Mouse (Mus musculus) 416B (cell line): ENCODE results near the gene Gnat1.

Experiments used
- DNase-seq: peaks from one replicate; pipeline ENCODE4 v3.0.0; 2011; ENCODE audit warnings: low read depth

The Gnat1 gene

GRCm38 (mm10) chr9:107679501-107679900 is at the start of gene Gnat1:
Gene Gnat1, minus strand, starts transcription at chr9:107679712.
- DNase-seq = no peak

DNA sequence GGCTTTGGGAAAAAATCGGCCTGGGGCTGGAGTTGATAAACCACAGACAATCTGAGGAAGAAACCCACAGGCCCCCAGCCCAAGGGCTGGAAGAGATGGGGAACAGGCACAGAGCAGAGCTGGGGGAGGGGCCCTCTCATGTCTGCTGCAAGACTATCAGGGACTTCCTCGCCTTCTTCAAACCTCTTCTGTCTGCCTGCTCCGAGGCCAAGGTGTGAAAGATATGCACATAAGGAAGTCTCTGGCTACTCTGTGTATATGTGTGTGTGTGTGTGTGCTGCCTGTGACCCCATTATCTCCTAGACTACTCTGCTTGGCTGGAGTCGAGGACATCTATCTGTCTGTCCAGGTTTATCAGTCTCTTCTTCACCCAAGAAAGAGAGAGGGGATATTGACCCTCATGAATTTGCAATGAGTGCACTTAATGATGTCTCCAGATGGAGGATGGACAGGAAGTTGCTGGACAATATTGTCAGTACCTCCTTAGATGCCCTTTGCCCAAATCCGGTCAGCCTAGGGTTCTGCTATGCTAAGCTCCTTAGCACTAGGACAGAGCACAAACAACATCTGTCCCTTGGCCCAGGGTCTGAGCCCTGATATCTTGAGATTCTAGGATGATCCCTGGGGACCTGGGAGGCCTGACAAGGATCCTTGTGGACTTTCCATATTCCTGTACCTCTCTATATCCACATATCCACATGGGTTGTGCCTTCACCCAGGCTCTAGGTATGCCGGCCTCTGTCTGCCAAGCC is 49.6 kb upstream of the Gnat1 start:
- DNase-seq = no peak

DNA sequence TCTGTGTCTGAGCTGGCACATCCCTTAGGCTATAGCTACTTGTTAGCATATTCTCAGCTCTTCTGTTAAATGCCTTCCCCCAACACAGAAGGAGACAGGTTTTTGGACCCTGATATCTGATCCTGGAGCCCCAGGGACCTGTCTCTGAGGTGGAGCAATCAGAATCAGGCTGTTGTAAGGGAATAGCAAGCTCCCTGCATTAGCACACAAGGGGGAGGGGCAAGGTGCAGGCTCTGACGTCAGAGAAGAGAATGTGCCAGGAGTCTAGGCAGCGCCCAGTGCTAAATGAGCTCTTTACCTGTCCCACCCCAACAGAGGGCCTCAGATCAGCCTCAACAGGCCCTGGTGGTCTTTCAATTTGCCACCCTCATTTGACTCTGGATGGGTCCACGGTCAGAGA is 47.5 kb upstream of the Gnat1 start:
- DNase-seq = no peak

- peak; percentile 96 for DNase-seq
Observed at GRCm38 (mm10) chr9:107724796-107725195, 45.3 kb upstream of the Gnat1 start.

DNA sequence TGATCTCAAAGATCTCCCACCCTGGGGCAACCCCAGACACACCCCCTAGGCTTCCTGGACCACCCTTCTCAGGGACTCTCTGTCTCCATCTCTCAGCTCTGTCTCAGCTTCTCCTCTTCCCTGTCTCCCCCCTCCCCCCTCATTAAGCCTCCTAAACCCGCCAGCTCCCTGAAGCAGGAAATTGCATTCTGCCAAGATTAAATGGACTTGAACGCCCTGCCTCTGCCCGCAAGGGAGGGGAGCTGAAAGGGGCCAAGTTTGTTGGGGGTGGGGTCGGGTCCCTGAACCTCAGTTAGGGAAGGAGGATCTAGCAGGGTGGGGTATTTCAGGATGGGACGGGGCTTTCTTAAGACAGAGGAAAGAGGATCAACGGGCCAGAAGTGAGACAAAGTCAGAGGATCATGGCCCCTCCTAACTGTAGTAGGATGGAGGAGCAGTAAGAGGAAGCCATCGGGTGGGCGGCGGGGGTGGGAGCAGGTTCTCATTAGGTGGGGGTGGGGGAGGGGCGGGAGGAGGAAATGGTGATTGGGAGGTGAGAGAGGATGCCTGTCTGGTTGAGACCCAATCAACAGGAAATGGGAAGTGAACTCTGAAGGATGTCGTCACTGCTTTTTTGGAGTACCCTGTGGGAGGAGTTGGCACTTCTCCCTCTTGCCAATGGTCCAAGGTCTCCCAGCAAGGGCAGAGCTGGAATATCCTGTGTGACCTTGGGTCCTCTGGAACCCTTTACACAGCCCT is 44.5 kb upstream of the Gnat1 start:
- DNase-seq = peak; percentile 69

- no peak for DNase-seq
Observed at GRCm38 (mm10) chr9:107723292-107723691, 43.8 kb upstream of the Gnat1 start.

DNA sequence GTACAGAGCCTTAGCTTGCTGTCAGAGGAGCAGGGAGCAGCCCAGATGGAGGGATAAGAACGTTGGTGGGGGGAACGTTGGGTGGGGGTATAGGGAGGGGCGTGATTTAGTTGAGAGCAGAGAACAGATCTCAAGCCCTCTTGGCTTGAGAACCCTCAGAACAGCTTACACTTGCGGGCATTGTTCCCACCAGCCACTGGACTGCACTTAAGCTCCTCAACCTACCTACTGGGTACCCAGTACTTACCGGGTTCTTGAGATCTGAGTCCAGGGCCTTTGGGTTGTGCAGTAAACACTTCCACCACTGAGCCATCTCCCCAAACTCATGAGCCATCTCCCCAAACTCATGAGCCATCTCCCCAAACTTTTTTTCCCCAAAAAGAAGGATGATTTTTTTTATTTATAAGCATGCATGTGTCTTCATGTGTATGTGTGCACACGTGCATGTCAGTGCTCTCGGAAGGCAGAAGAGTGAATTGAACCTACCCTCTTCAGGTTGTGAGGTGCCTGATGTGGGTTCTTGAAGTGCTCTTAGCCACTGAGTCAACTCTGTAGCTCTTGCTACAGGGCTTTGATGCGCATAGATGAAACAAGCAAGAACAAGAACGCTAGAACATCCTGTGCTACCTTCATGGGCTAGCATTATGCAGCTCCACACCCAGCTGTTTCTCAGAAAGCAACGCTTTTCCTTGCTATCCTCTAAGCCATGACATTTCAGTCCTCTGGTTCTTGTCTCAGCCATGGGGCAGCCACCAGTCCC is 39.4 kb upstream of the Gnat1 start:
- no peak for DNase-seq

GRCm38 (mm10) chr9:107716951-107717350 is 37.4 kb upstream of the Gnat1 start:
- DNase-seq = no peak

- DNase-seq = no peak
Observed at GRCm38 (mm10) chr9:107715632-107716031, 36.1 kb upstream of the Gnat1 start.

DNA sequence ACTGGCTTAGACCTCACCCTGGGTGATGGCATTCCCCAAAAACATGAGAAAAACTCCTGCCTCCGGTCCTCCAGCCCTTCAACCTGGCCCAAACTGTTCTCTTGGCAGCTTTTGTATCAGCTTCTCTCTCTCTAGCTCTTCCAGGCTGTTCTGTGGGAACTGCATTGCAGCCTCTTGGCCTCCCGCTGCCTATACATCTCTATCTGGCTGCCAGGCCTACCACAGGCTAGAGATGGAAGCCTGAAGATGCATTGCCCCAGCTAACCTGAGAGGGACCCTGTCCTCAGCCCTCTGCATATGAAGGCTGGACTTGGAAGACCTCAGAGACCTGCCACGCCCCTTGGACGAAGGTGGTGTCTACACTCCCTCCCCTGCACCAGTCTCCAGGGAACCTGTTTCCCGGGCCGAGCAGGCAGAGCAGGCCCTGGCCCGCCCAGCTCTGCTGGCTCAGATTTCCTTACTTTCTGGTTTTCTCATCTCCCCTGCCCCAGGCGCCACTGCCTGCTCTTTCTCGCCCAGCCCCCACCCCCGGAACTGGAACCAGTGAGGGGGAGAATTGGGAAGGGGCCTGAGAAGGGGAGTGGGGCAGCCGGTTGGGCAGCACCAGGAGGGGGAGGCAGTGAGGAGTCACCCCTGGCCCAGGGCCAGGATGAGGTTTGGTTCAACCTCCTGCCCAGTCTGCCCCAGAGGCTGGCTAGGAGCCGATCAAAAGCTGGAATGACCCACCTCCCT is 34.9 kb upstream of the Gnat1 start:
- peak; percentile 46 for DNase-seq

DNA sequence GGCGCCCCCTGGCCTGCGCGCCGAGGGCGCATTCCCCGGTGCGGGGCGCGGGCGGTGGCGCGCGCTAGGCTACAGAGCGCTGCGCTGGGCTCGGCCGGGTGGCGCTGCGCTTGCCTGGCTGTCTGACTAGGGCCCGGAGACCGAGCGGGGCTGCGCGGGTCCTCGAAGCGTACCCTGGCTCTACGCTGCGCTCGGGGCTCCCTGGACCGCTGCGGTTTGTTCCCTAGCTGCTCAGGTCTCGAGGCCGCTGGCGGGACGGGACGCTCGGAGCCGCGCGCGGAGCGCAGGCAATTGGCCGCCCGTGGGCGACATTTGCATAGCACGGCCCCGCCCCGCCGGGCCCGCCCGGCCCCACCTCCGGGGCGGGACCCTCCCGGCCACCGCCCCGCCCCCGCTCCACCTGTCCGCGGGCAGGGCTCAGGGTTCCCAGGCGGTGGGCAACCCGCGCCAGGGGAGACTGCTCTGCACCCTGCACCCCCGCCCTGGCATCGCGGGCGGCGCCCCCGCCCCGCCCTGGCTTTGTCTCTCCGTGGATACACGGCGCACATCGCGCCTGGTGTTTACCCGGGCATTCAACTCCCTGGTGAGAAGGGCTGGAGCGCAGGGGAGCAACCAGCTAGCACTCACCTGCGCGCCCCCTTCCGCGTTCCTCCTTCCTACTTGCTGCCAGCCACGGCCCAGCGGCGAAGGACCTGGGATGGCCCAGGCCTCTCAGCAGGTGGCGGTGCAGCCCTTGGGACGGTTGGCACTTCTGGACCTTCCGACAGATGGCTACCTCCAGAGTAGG is 30.4 kb upstream of the Gnat1 start, which contains the start of gene Sema3f:
Gene Sema3f (minus strand): TSS at position 779 of the 787 bp plus-strand sequence.
- DNase-seq = peak; percentile 70

- peak; percentile 33 for DNase-seq
Observed at GRCm38 (mm10) chr9:107709096-107709696, 29.7 kb upstream of the Gnat1 start.

- DNase-seq = no peak
Observed at GRCm38 (mm10) chr9:107708439-107709095, 29.1 kb upstream of the Gnat1 start.

- DNase-seq = peak; percentile 62
Observed at GRCm38 (mm10) chr9:107707701-107708438, 28.4 kb upstream of the Gnat1 start.

DNA sequence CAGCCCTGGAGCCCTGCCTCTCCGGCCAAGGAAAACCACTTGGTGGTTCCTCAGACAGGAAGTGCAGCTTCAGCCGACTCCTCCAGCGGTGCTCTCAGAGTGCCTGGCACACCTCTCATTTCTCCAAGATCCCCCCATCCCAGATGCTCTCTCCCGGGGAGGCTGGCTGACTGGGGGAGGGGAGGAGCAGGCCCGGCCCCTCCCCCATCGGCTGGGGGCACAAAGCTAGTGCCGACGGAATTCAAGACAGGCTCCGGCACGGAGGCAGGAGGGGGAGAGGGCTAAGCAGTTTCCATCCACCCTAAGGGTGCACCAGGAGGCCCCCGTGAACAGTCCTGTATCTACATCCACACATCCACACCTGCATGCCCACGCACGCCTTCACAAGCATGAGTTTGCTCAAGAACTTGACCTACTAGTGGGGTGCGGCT is 27.3 kb upstream of the Gnat1 start:
- no peak for DNase-seq

DNA sequence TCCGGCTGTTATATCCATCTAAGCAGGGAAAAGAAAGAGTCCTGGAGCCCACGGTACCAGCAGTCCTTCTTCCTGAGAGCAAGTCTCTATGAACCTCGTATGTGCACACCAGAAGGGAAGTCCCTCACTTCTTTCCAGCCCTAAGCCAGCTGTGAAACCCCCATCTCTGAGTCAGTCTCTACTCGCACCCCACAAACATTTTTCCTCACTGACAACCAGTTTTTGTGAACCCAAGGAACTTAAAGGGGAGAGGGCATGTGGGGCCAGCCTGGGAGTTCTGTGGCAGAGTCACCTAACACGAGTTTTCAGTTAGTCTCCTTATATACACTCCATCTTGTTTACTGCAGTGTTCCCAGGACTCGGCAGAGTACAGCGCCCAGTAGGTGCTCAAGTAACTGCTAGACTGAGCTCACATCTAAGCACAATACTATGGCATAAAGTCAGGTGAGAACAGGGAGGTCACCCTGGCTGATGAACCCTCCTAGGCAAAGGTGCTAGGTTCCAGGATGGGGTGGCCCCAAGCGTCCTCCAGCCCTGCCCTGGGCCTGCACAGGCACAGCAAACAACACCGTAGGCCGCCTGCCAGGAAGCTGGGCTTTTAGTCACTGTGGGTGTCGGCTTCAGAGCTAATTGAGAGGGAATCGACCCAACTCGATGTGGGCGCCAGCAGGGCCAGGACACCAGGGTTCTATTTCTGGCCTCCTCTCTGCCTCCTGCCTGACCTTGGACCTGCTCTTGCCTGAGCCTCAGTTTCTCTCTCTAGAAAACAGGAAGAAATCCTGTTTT is 24.0 kb upstream of the Gnat1 start:
- DNase-seq = no peak

DNA sequence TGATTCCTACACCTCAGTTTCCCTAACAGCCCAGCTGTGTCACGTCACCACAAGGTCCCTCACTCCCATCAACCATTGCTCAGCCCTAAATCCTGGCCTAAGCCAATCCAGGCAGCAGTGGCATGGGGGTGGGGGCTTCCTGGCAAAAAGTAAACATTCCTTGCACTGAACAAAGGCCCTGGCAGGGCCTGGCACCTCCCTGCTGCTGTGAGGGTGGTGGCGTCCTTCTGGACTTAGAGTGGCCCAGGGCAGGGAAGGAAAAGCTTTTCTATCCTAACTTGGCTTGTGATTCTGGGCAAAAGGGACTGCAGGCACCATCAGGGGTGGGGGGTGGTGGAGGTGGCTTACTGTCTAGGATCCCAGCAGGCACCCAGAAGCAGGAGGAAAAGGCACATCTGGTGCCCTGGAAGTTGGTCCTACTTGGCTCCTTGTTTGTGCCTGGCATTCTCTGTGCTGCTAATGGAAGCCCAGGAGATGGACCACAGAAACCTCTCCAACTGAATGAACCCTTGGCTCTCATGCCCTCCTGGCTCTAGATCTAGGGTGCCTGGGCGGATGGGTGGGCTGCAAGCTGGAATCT is 23.2 kb upstream of the Gnat1 start:
- DNase-seq = no peak

- DNase-seq = no peak
Observed at GRCm38 (mm10) chr9:107701594-107701993, 22.1 kb upstream of the Gnat1 start.
